Mouse (Mus musculus) MEL (cell line): ENCODE results near the gene Zfp398. TPM values are rescaled to one million over a fixed set of nuclear protein-coding genes. Genes with fewer than 3 reads are reported as not detected.

ENCODE experiments used
- DNase-seq: peaks from one replicate; pipeline ENCODE4 v3.0.0; 2011; ENCODE audit warnings: low read depth, low spot score
- H3K27ac ChIP-seq: 2 replicates; pipeline ENCODE4 v1.5.1; 2012; ENCODE audit warnings: low read depth, mild to moderate bottlenecking, control low read depth, low read length, moderate library complexity; ENCODE audit not compliant: control insufficient read depth
- H3K27me3 ChIP-seq, 2 experiments: fragments of 150-350 bp in 1 of 2; sonication (generic) in 1 of 2; 2 replicates each; pipeline ENCODE4 v1.6.1; 2012; ENCODE audit warnings: low read length in 2 of 2, mild to moderate bottlenecking in 2 of 2, improper control_type of control experiment in 1 of 2, moderate library complexity in 1 of 2; ENCODE audit not compliant: insufficient read depth in 2 of 2, control insufficient read depth in 1 of 2
- H3K36me3 ChIP-seq, 2 experiments: 2 replicates each; pipeline ENCODE4 v1.6.1; 2012 to 2014; ENCODE audit warnings: low read length in 2 of 2, improper control_type of control experiment in 1 of 2, inconsistent platforms in 1 of 2, mild to moderate bottlenecking in 1 of 2; ENCODE audit not compliant: insufficient read depth in 2 of 2, control insufficient read depth in 1 of 2
- H3K4me1 ChIP-seq, 2 experiments: fragments of 150-350 bp in 1 of 2; sonication (generic) in 1 of 2; 2 replicates each; pipeline ENCODE4 v1.6.1; 2012; ENCODE audit warnings: low read length in 2 of 2, improper control_type of control experiment in 1 of 2, mild to moderate bottlenecking in 1 of 2; ENCODE audit not compliant: insufficient read depth in 2 of 2, control insufficient read depth in 1 of 2
- H3K4me3 ChIP-seq, 2 experiments: fragments of 150-350 bp in 1 of 2; sonication (generic) in 1 of 2; 2 replicates each; pipeline ENCODE4 v1.5.1; 2012; ENCODE audit warnings: low read depth in 2 of 2, low read length in 2 of 2, mild to moderate bottlenecking in 2 of 2, moderate library complexity in 2 of 2, control low read depth in 1 of 2, improper control_type of control experiment in 1 of 2; ENCODE audit not compliant: control insufficient read depth in 1 of 2, insufficient read depth in 1 of 2
- H3K79me2 ChIP-seq: 2 replicates; pipeline ENCODE4 v1.6.1; 2012; ENCODE audit warnings: mild to moderate bottlenecking, low read length, moderate library complexity; ENCODE audit not compliant: control insufficient read depth, poor library complexity, insufficient read depth
- H3K9ac ChIP-seq: 2 replicates; pipeline ENCODE4 v1.6.1; 2012; ENCODE audit warnings: low read depth, mild to moderate bottlenecking, control low read depth, low read length, moderate library complexity; ENCODE audit not compliant: control insufficient read depth, poor library complexity, severe bottlenecking
- H3K9me3 ChIP-seq: fragments of 150-350 bp; sonication (generic); replicated peaks from 2 replicates; pipeline ENCODE4 v1.6.1; 2012; ENCODE audit warnings: mild to moderate bottlenecking, low read length, improper control_type of control experiment, moderate library complexity; ENCODE audit not compliant: insufficient read depth
- CHD1 ChIP-seq: IDR thresholded peaks from 2 replicates; pipeline ENCODE4 v1.6.1; 2012; ENCODE audit warnings: low read depth, mild to moderate bottlenecking, inconsistent platforms, low read length, improper control_type of control experiment
- EP300 ChIP-seq, 2 experiments: IDR thresholded peaks; 2 replicates each; pipeline ENCODE4 v1.6.1; 2011; ENCODE audit warnings: improper control_type of control experiment in 2 of 2, low read length in 2 of 2, low read depth in 1 of 2, mild to moderate bottlenecking in 1 of 2
- GABPA ChIP-seq: IDR thresholded peaks from 2 replicates; pipeline ENCODE4 v1.6.1; 2012; ENCODE audit warnings: low read depth, mild to moderate bottlenecking, inconsistent platforms, low read length, improper control_type of control experiment, moderate library complexity
- GATA1 ChIP-seq: IDR thresholded peaks from 2 replicates; pipeline ENCODE4 v1.6.1; 2011; ENCODE audit warnings: low read depth, low read length, improper control_type of control experiment
- HCFC1 ChIP-seq: IDR thresholded peaks from 2 replicates; pipeline ENCODE4 v1.6.1; 2012; ENCODE audit warnings: low read depth, mild to moderate bottlenecking, inconsistent platforms, low read length, improper control_type of control experiment, moderate library complexity
- MAZ ChIP-seq: IDR thresholded peaks from 2 replicates; pipeline ENCODE4 v1.6.1; 2012; ENCODE audit warnings: low read depth, mild to moderate bottlenecking, inconsistent platforms, low read length, improper control_type of control experiment
- MEF2A ChIP-seq: IDR thresholded peaks from 2 replicates; pipeline ENCODE4 v1.6.1; 2014; ENCODE audit warnings: low read depth, mild to moderate bottlenecking, inconsistent platforms, low read length, improper control_type of control experiment; ENCODE audit not compliant: poor library complexity, insufficient replicate concordance, severe bottlenecking; ENCODE audit errors: extremely low read depth
- MXI1 ChIP-seq: IDR thresholded peaks from 2 replicates; pipeline ENCODE4 v1.6.1; 2011; ENCODE audit warnings: mild to moderate bottlenecking, low read depth, low read length, improper control_type of control experiment
- MYC ChIP-seq: IDR thresholded peaks from 2 replicates; pipeline ENCODE4 v1.6.1; 2011; ENCODE audit warnings: low read depth, mild to moderate bottlenecking, low read length, improper control_type of control experiment, moderate library complexity
- POLR2A ChIP-seq, 2 experiments: IDR thresholded peaks; 2 replicates each; pipeline ENCODE4 v1.6.1; 2011 to 2012; ENCODE audit warnings: low read length in 2 of 2, mild to moderate bottlenecking in 2 of 2, control low read depth in 1 of 2, improper control_type of control experiment in 1 of 2, low read depth in 1 of 2, moderate library complexity in 1 of 2; ENCODE audit not compliant: control insufficient read depth in 1 of 2, insufficient read depth in 1 of 2, poor library complexity in 1 of 2
- POLR2AphosphoS5 ChIP-seq: IDR thresholded peaks from 2 replicates; pipeline ENCODE4 v1.6.1; 2012; ENCODE audit warnings: low read depth, borderline replicate concordance, mild to moderate bottlenecking, inconsistent platforms, low read length, moderate library complexity, mixed read lengths
- RAD21 ChIP-seq: IDR thresholded peaks from 2 replicates; pipeline ENCODE4 v1.6.1; 2011; ENCODE audit warnings: mild to moderate bottlenecking, low read depth, low read length, improper control_type of control experiment
- RCOR1 ChIP-seq: IDR thresholded peaks from 2 replicates; pipeline ENCODE4 v1.6.1; 2012; ENCODE audit warnings: low read depth, mild to moderate bottlenecking, inconsistent platforms, low read length, improper control_type of control experiment
- TAL1 ChIP-seq: IDR thresholded peaks from 2 replicates; pipeline ENCODE4 v1.6.1; 2012; ENCODE audit warnings: mild to moderate bottlenecking, inconsistent platforms, low read length, moderate library complexity, mixed read lengths
- UBTF ChIP-seq: IDR thresholded peaks from 2 replicates; pipeline ENCODE4 v1.6.1; 2012; ENCODE audit warnings: low read depth, mild to moderate bottlenecking, inconsistent platforms, low read length, improper control_type of control experiment, moderate library complexity, borderline replicate concordance; ENCODE audit not compliant: insufficient read depth
- USF2 ChIP-seq, 2 experiments: IDR thresholded peaks; 2 replicates each; pipeline ENCODE4 v1.6.1; 2011 to 2012; ENCODE audit warnings: improper control_type of control experiment in 2 of 2, low read length in 2 of 2, borderline replicate concordance in 1 of 2, inconsistent platforms in 1 of 2, low read depth in 1 of 2, mild to moderate bottlenecking in 1 of 2; ENCODE audit not compliant: insufficient read depth in 1 of 2
- ZMIZ1 ChIP-seq: IDR thresholded peaks from 2 replicates; pipeline ENCODE4 v1.6.1; 2012; ENCODE audit warnings: low read depth, mild to moderate bottlenecking, inconsistent platforms, low read length, improper control_type of control experiment, moderate library complexity
- polyA plus RNA-seq, 2 experiments: library from polyadenylated mRNA; stranded (reverse) in 1 of 2; unstranded in 1 of 2; fragments of >175 nt in 1 of 2; fragments of >200 nt in 1 of 2; gene quantifications; 2 replicates each; pipeline versions ENCODE4 v1.2.1 to v1.2.4; 2012; ENCODE audit warnings: low replicate concordance in 2 of 2, low read depth in 1 of 2; ENCODE audit not compliant: insufficient read length in 2 of 2, insufficient read depth in 1 of 2, missing spikeins in 1 of 2
- total RNA-seq: library from RNA; depleted of rRNA; stranded (reverse); fragments of 300-350 nt; gene quantifications from 2 replicates; pipeline ENCODE4 v1.2.3, GENCODE M21; 2012

Gene Zfp398
- total and polyA plus RNA-seq, 3 experiments, result 4.7 to 9.5 TPM; not detected in 1

- TF ChIP-seq GABPA (no peak), MYC (0 out of 2 replicates have a peak, but pooled peaks have one; percentile 9), ZMIZ1 (no peak), EP300 (IDR thresholded peaks at IDR 0.05; ENCODE audit: low read depth in 1 of 2, low read length in 2 of 2) (peak in 1 of 2 experiments; percentile 75; a peak in 2 of 4 replicates), USF2 (IDR thresholded peaks at IDR 0.05; ENCODE audit: borderline replicate concordance in 1 of 2, insufficient read depth in 1 of 2, low read depth in 1 of 2, low read length in 2 of 2) (no peak), UBTF (no peak), GATA1 (peak; percentile 33; the same call in 1 of the 2 replicates), POLR2A (IDR thresholded peaks at IDR 0.05; ENCODE audit: control insufficient read depth in 1 of 2, insufficient read depth in 1 of 2, low read depth in 1 of 2, low read length in 2 of 2, poor library complexity in 1 of 2) (no peak)
These were observed 6.4 kb downstream of the Zfp398 start (continued) for GRCm38 (mm10) chr6:47841831-47842230.

- TF ChIP-seq RCOR1, result 0 out of 2 replicates have a peak, but pooled peaks have one; percentile 17
- TF ChIP-seq TAL1, result peak; percentile 25; the same call in 1 of the 2 replicates
- peak; percentile 29; the same call in 1 of the 2 replicates for TF ChIP-seq MXI1
- no peak for TF ChIP-seq MAZ
- no peak for TF ChIP-seq HCFC1
- TF ChIP-seq MEF2A, result no peak
- no peak for TF ChIP-seq POLR2AphosphoS5
- TF ChIP-seq CHD1, result no peak
- TF ChIP-seq EP300 (IDR thresholded peaks at IDR 0.05; ENCODE audit: low read depth in 1 of 2, low read length in 2 of 2), result peak; percentile 32 to 39; a peak in 2 of 4 replicates
- no peak for TF ChIP-seq RAD21
- 0 out of 2 replicates have a peak, but pooled peaks have one; percentile 22 for TF ChIP-seq GATA1
- Histone ChIP-seq H3K79me2 (peaks cover 11% of the 10 kb centered on the region; the same call in 1 of the 2 replicates), H3K9me3 (no peaks in the 10 kb centered on the region), H3K36me3 (peaks cover 8 to 31% of the 10 kb centered on the region in 2 experiments), H3K4me1 (peaks cover 16% of the 10 kb centered on the region in 2 experiments), H3K9ac (no peak overlapping the region), H3K27me3 (no peaks in the 10 kb centered on the region), H3K4me3 (no peak overlapping the region), H3K27ac (peak overlapping the region; percentile 55)
- DNase-seq, result peak; percentile 39
These were observed 6.9 kb downstream of the Zfp398 start for GRCm38 (mm10) chr6:47842337-47842736.
